Mouse (Mus musculus) bone marrow macrophage, adult 2 months (primary cell): ENCODE measurements around the gene Fndc11.

ENCODE experiments used
- CTCF ChIP-seq: IDR thresholded peaks from 2 replicates; pipeline ENCODE4 v1.5.1; 2012; ENCODE audit warnings: low read depth, mild to moderate bottlenecking, low read length, moderate library complexity
- POLR2A ChIP-seq: IDR thresholded peaks from 2 replicates; pipeline ENCODE4 v1.6.1; 2012; ENCODE audit warnings: mild to moderate bottlenecking, low read depth, low read length, borderline replicate concordance

GRCm38 (mm10) chr2:181242314-181242665 is 22.5 kb downstream of the Fndc11 start:
- TF ChIP-seq CTCF (no peak), POLR2A (no peak)
